Mouse (Mus musculus): ENCODE data around the gene Hist1h4a. TPM values are rescaled to one million over a fixed set of nuclear protein-coding genes. Genes with fewer than 3 reads are reported as not detected.

Gene Hist1h4a
- polyA plus RNA-seq, 2 experiments = 0.84 to 16.1 TPM

DNA sequence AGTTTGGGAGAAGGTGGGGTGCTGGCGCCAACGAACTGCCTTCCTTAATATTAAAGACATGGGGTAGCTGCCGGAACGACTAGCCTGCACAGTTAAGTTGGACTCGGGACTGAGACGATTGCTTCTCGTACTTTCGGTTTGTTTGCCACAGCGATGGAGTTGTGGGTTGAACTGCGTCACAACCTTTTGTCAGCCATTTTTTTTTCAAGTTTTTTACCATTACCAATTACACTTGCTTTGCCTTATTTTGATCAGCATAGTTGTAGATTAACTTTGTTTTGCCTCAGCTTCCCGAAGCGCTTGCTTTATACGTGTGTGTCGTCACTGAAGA lies 21.1 kb downstream of the Hist1h4a start:
- TF ChIP-seq POLR2A (IDR thresholded peaks at IDR 0.05; ENCODE audit: borderline replicate concordance, extremely low read depth, insufficient read depth, insufficient read length) = no peak
- H3K27ac ChIP-seq (replicated peaks; ENCODE audit: low read depth, low read length) = peak overlapping the region; percentile 92
- DNase-seq (ENCODE audit: low spot score) = no peak
- peak overlapping the region; percentile 73 for H3K4me2 ChIP-seq (replicated peaks; ENCODE audit: low read depth, low read length, severe bottlenecking)
- H3K9me3 ChIP-seq (ENCODE audit: control insufficient read depth, low read length) = no peaks in the 10 kb centered on the region
- under 1% methylated on average over 14 of the region's 14 CpGs for WGBS
- peak; percentile 24 for ATAC-seq (ENCODE audit: low FRiP score, low read depth)
- H3K9ac ChIP-seq (ENCODE audit: low read depth, low read length, severe bottlenecking) = peak overlapping the region; percentile 81
- peaks cover 11% of the 10 kb centered on the region for H3K4me1 ChIP-seq (ENCODE audit: control insufficient read depth, insufficient read depth, low read length)
- no peaks in the 10 kb centered on the region for H3K36me3 ChIP-seq (ENCODE audit: control insufficient read depth, insufficient read depth, low read length)
- no peaks in the 10 kb centered on the region for H3K27me3 ChIP-seq (ENCODE audit: control insufficient read depth, insufficient read depth, low read length)
- peak overlapping the region; percentile 44 for H3K4me3 ChIP-seq (replicated peaks; ENCODE audit: low read length)

DNA sequence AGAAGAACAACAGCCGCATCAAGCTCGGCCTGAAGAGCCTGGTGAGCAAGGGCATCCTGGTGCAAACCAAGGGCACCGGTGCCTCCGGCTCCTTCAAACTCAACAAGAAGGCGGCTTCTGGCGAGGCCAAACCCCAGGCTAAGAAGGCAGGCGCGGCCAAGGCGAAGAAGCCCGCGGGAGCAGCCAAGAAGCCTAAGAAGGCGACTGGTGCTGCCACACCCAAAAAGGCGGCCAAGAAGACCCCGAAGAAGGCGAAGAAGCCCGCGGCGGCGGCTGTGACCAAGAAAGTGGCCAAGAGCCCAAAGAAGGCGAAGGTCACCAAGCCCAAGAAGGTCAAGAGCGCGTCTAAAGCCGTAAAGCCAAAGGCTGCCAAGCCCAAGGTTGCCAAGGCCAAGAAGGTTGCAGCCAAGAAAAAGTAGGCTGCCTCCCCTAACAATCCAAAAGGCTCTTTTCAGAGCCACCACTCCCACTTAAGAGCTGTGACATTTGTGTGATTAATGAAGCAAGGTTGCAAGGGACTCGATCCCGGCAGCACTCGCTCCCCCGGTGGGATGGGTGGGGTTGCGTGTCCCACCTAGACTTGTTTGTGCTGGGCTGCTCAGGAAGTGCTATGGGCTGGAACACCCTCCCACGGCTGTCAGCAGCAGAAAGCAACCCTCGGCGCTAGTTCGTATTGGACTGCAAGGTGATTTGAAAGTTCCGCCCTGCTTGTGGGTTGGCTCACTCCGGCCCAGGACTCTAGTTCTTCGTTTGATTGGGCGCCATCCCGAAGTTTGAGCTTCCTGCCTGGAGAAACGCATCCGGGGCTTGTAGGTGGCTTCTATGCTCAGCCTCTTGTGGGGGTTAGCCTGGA lies 21.7 kb downstream of the Hist1h4a start:
- TF ChIP-seq POLR2A (IDR thresholded peaks at IDR 0.05; ENCODE audit: borderline replicate concordance, extremely low read depth, insufficient read depth, insufficient read length) = peak; percentile 71; the same call in 1 of the 2 replicates
- no peaks in the 10 kb centered on the region for H3K9me3 ChIP-seq (ENCODE audit: control insufficient read depth, low read length)
- ATAC-seq (ENCODE audit: low FRiP score, low read depth) (peak; percentile 90), DNase-seq (ENCODE audit: low spot score) (peak; percentile 97)
- under 1% methylated on average over 39 of the region's 39 CpGs for WGBS
- peak overlapping the region; percentile 44 for H3K4me3 ChIP-seq (replicated peaks; ENCODE audit: low read length)
- H3K4me1 ChIP-seq (ENCODE audit: control insufficient read depth, insufficient read depth, low read length) = peaks cover 9% of the 10 kb centered on the region
- no peaks in the 10 kb centered on the region for H3K27me3 ChIP-seq (ENCODE audit: control insufficient read depth, insufficient read depth, low read length)
- peak overlapping the region; percentile 73 for H3K4me2 ChIP-seq (replicated peaks; ENCODE audit: low read depth, low read length, severe bottlenecking)
- H3K27ac ChIP-seq (replicated peaks; ENCODE audit: low read depth, low read length) = peak overlapping the region; percentile 92
- no peaks in the 10 kb centered on the region for H3K36me3 ChIP-seq (ENCODE audit: control insufficient read depth, insufficient read depth, low read length)
- peak overlapping the region; percentile 81 for H3K9ac ChIP-seq (ENCODE audit: low read depth, low read length, severe bottlenecking)

- DNase-seq (ENCODE audit: low spot score) (peak; percentile 98), ATAC-seq (ENCODE audit: low FRiP score, low read depth) (peak; percentile 90)
- peak within 1 kb of the TSS; percentile 92 for H3K27ac ChIP-seq (replicated peaks; ENCODE audit: low read depth, low read length)
- H3K27me3 ChIP-seq (ENCODE audit: control insufficient read depth, insufficient read depth, low read length) = no peaks in the 10 kb centered on the region
- peak within 1 kb of the TSS; percentile 73 for H3K4me2 ChIP-seq (replicated peaks; ENCODE audit: low read depth, low read length, severe bottlenecking)
- H3K9ac ChIP-seq (ENCODE audit: low read depth, low read length, severe bottlenecking) = peak within 1 kb of the TSS; percentile 81
- H3K4me3 ChIP-seq (replicated peaks; ENCODE audit: low read length) = peak within 1 kb of the TSS; percentile 44
- H3K4me1 ChIP-seq (ENCODE audit: control insufficient read depth, insufficient read depth, low read length) = peaks cover 9% of the 10 kb centered on the region
- H3K9me3 ChIP-seq (ENCODE audit: control insufficient read depth, low read length) = no peaks in the 10 kb centered on the region
- WGBS = 0% methylated on average over 27 of the region's 38 CpGs
- H3K36me3 ChIP-seq (ENCODE audit: control insufficient read depth, insufficient read depth, low read length) = no peaks in the 10 kb centered on the region
- peak; percentile 97 for TF ChIP-seq POLR2A (IDR thresholded peaks at IDR 0.05; ENCODE audit: borderline replicate concordance, extremely low read depth, insufficient read depth, insufficient read length)
These were observed 22.4 kb downstream of the Hist1h4a start, which contains the start of gene Hist1h1c for GRCm38 (mm10) chr13:23738677-23739068. Gene Hist1h1c, plus strand, starts transcription at chr13:23738808.

- Histone ChIP-seq H3K36me3 (ENCODE audit: control insufficient read depth, insufficient read depth, low read length) (no peaks in the 10 kb centered on the region), H3K4me1 (ENCODE audit: control insufficient read depth, insufficient read depth, low read length) (peaks cover 9% of the 10 kb centered on the region), H3K9me3 (ENCODE audit: control insufficient read depth, low read length) (no peaks in the 10 kb centered on the region), H3K27me3 (ENCODE audit: control insufficient read depth, insufficient read depth, low read length) (no peaks in the 10 kb centered on the region), H3K4me3 (replicated peaks; ENCODE audit: low read length) (peak overlapping the region; percentile 44), H3K9ac (ENCODE audit: low read depth, low read length, severe bottlenecking) (peak overlapping the region; percentile 81), H3K27ac (replicated peaks; ENCODE audit: low read depth, low read length) (peak overlapping the region; percentile 92), H3K4me2 (replicated peaks; ENCODE audit: low read depth, low read length, severe bottlenecking) (peak overlapping the region; percentile 73)
- TF ChIP-seq POLR2A (IDR thresholded peaks at IDR 0.05; ENCODE audit: borderline replicate concordance, extremely low read depth, insufficient read depth, insufficient read length) = no peak
- DNase-seq (ENCODE audit: low spot score) (no peak), ATAC-seq (ENCODE audit: low FRiP score, low read depth) (no peak)
- WGBS = 16% methylated on average over 4 of the region's 4 CpGs
These were observed 23.0 kb downstream of the Hist1h4a start for GRCm38 (mm10) chr13:23738041-23738440.

DNA sequence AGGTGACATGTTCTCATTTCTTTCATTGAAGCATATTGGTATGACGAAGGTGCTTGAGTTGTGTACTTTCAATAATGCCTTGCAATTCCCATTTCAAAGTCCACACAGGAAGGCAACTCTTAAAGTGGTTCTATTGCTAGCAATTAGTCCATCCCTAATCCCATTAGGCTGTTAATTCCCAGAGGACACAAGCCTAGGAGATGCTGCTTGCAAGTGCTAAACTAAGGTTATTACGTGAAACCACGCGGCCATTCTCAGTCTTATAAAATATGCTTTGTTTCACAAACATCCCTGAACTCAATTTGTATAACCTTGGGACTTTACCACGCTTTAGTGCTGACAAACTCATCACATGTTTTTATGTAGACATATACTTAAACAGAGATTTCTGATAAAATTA lies 23.9 kb downstream of the Hist1h4a start:
- DNase-seq (ENCODE audit: low spot score) = no peak
- no peaks in the 10 kb centered on the region for H3K9me3 ChIP-seq (ENCODE audit: control insufficient read depth, low read length)
- no peak for ATAC-seq (ENCODE audit: low FRiP score, low read depth)
- H3K4me1 ChIP-seq (ENCODE audit: control insufficient read depth, insufficient read depth, low read length) = peaks cover 9% of the 10 kb centered on the region
- H3K9ac ChIP-seq (ENCODE audit: low read depth, low read length, severe bottlenecking) = no peak overlapping the region
- TF ChIP-seq POLR2A (IDR thresholded peaks at IDR 0.05; ENCODE audit: borderline replicate concordance, extremely low read depth, insufficient read depth, insufficient read length) = no peak
- H3K27ac ChIP-seq (replicated peaks; ENCODE audit: low read depth, low read length) = no peak overlapping the region
- no peak overlapping the region for H3K4me2 ChIP-seq (replicated peaks; ENCODE audit: low read depth, low read length, severe bottlenecking)
- no peak overlapping the region for H3K4me3 ChIP-seq (replicated peaks; ENCODE audit: low read length)
- WGBS = 71% methylated on average over 5 of the region's 5 CpGs
- H3K27me3 ChIP-seq (ENCODE audit: control insufficient read depth, insufficient read depth, low read length) = no peaks in the 10 kb centered on the region
- no peaks in the 10 kb centered on the region for H3K36me3 ChIP-seq (ENCODE audit: control insufficient read depth, insufficient read depth, low read length)

Data from limb, embryonic 14.5 days (tissue).